9 mouse cellular contexts compared by ENCODE assay signal in the genomic region with DNA sequence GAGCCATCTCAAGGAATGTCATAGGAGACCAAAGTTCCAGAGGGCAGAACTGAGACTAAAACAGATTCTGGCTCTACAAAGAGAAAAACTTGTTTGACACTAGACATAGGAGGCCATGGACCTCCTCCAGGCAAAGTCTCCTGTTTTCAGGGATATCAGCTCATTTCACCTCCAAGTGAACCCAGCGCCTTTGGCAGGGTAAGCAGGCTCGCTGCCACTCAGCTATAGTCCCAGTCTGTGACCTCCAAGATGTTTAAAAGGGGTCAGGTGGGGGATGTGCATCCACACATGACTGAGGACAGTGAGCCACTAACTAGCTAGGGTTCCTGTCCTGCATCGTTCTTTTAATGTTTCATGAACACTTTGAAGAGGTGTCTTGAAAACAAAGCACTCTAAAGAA. TPM values are rescaled to one million over a fixed set of nuclear protein-coding genes. Genes with fewer than 3 reads are reported as not detected.
A peak's percentile ranks its signal among the peaks of the same experiment; 100 is the strongest.
DNase-seq lines count a peak whose midpoint lies in the region; ATAC-seq and TF ChIP-seq lines count a peak whose summit lies in the region.
"Had no signal": no experiment of that assay in that cellular context is flagged by ENCODE, and none has a peak within 500 bp of the region (broad histone marks: within the 10 kb centered on the region; RNA-seq: fewer than 3 reads in every experiment).

No protein-coding gene starts in this region.

- no peak for TF ChIP-seq CTCF in lung, adult 2 months (IDR thresholded peaks at IDR 0.05; ENCODE audit: insufficient read depth, low read length)
- no peak for TF ChIP-seq CTCF in cerebellum, adult 2 months (IDR thresholded peaks at IDR 0.05; ENCODE audit: borderline replicate concordance, insufficient read depth, low read depth, low read length)

- no peaks in the 10 kb centered on the region for H3K27me3 ChIP-seq in neural tube, embryonic 12.5 days (replicated peaks)
- H3K27me3 ChIP-seq in cerebellum, adult 2 months (ENCODE audit: control insufficient read depth, insufficient read depth, low read length), result no peaks in the 10 kb centered on the region
- H3K27me3 ChIP-seq: embryonic facial prominence, embryonic 15.5 days had no signal

- ATAC-seq in neural tube, embryonic 12.5 days (ENCODE audit: low FRiP score, low read depth), result no peak

- intact Hi-C loops in heart, postnatal 10 days (cut with DNase I), result loop anchor here (5.0 kb wide), 1 partner anchor 60 kb away; a partner anchor contains a TSS

- 42% methylated on average over 3 of the region's 3 CpGs for WGBS in lung, adult 2 months
- 67% methylated on average over 3 of the region's 3 CpGs for WGBS in neural tube, embryonic 12.5 days
- WGBS in cerebellum, adult 2 months, result 40% methylated on average over 3 of the region's 3 CpGs

- H3K9me3 ChIP-seq in neural tube, embryonic 12.5 days, result no peaks in the 10 kb centered on the region
- H3K9me3 ChIP-seq: embryonic facial prominence, embryonic 15.5 days had no signal

- TF ChIP-seq POLR2A in lung, adult 2 months (IDR thresholded peaks at IDR 0.05; ENCODE audit: borderline replicate concordance, extremely low read depth, low read depth, low read length), result no peak
- no peak for TF ChIP-seq POLR2A in cerebellum, adult 2 months (IDR thresholded peaks at IDR 0.05; ENCODE audit: borderline replicate concordance, insufficient read depth, low read length)

- peak overlapping the region; percentile 80 for H3K4me2 ChIP-seq in neural tube, embryonic 12.5 days (replicated peaks)

- peak; percentile 33 for DNase-seq in lung, adult 2 months
- no peak for DNase-seq in lung, postnatal 25 days (ENCODE audit: low spot score)
- peak; percentile 13 for DNase-seq in embryo, embryonic 10.5 days (ENCODE audit: low spot score)
- DNase-seq in heart, postnatal 10 days, result peak; percentile 74
- DNase-seq in cerebellum, adult 2 months, result no peak
- no peak for DNase-seq in T-cell, adult 2 months (ENCODE audit: low spot score)
- no peak for DNase-seq in spleen, postnatal 36 days (ENCODE audit: low spot score in 2 of 2)

- no peaks in the 10 kb centered on the region for H3K36me3 ChIP-seq in neural tube, embryonic 12.5 days
- H3K36me3 ChIP-seq: embryonic facial prominence, embryonic 15.5 days had no signal

- no peak overlapping the region for H3K4me3 ChIP-seq in lung, adult 2 months (replicated peaks; ENCODE audit: extremely low read depth, low read depth, low read length)
- no peak overlapping the region for H3K4me3 ChIP-seq in neural tube, embryonic 12.5 days
- H3K4me3 ChIP-seq in cerebellum, adult 2 months (replicated peaks; ENCODE audit: insufficient read depth, low read depth, low read length), result no peak overlapping the region

- no peak overlapping the region for H3K9ac ChIP-seq in neural tube, embryonic 12.5 days
- H3K9ac ChIP-seq: embryonic facial prominence, embryonic 15.5 days had no signal

- H3K4me1 ChIP-seq in lung, adult 2 months (ENCODE audit: control insufficient read depth, insufficient read depth, low read length), result peaks cover 33% of the 10 kb centered on the region
- H3K4me1 ChIP-seq in neural tube, embryonic 12.5 days, result peaks cover 29% of the 10 kb centered on the region
- peaks cover 24% of the 10 kb centered on the region for H3K4me1 ChIP-seq in cerebellum, adult 2 months (ENCODE audit: control insufficient read depth, insufficient read depth, low read length)

- no peak overlapping the region for H3K27ac ChIP-seq in neural tube, embryonic 12.5 days
- no peak overlapping the region for H3K27ac ChIP-seq in cerebellum, adult 2 months (ENCODE audit: insufficient read depth, low read length)
- H3K27ac ChIP-seq: embryonic facial prominence, embryonic 15.5 days had no signal

RNA-seq across cellular contexts. Expression of a gene that starts 2.7 kb away (rescaled TPM):
- polyA plus RNA-seq in lung, adult 2 months (2012; rRNA removed), result 25.4 and 27.9 TPM in 2 replicates
- total RNA-seq in heart, postnatal 10 days (2021), result 10 to 100 TPM; 67.8 to 68.6 TPM
- polyA plus RNA-seq in neural tube, embryonic 12.5 days (2016; fragmentation: Nextera tagmentation; extraction: Ambion mirVana), result 15.0 and 15.9 TPM in 2 replicates
- polyA plus RNA-seq in cerebellum, adult 2 months (2012; rRNA removed), result 53.3 and 53.8 TPM in 2 replicates

RNA-seq across cellular contexts. Expression of a gene that starts 49.6 kb away (rescaled TPM):
- 10.1 and 18.3 TPM in 2 replicates for polyA plus RNA-seq in lung, adult 2 months (2012; rRNA removed)
- total RNA-seq in heart, postnatal 10 days (2021), result 10 to 100 TPM; 16.0 to 20.7 TPM
- polyA plus RNA-seq in neural tube, embryonic 12.5 days (2016; fragmentation: Nextera tagmentation; extraction: Ambion mirVana), result 42.5 and 43.8 TPM in 2 replicates
- 26.6 and 27.1 TPM in 2 replicates for polyA plus RNA-seq in cerebellum, adult 2 months (2012; rRNA removed)

Comparison
In these comparisons a context has a peak if more than half of its experiments do, and no peak if none do; other contexts are left out.
1. DNase-seq: peak in lung, adult 2 months (single experiment), embryo, embryonic 10.5 days (single experiment) and heart, postnatal 10 days (2 of 2); none in lung, postnatal 25 days (single experiment), cerebellum, adult 2 months (0 of 2), T-cell, adult 2 months (single experiment) and spleen, postnatal 36 days (0 of 2).